Mouse (Mus musculus): ENCODE data around the gene Pick1.

GRCm38 (mm10) chr15:79298553-79298952 lies 69.6 kb downstream of the Pick1 start:
- TF ChIP-seq GATA1 (IDR thresholded peaks at IDR 0.05; ENCODE audit: borderline replicate concordance, low read length) (no peak), FLI1 (IDR thresholded peaks at IDR 0.05; ENCODE audit: low read length) (no peak)

All from megakaryocyte, embryonic 14.5 days (primary cell).